Mouse (Mus musculus): ENCODE measurements around the gene Gm20696. TPM values are rescaled to one million over a fixed set of nuclear protein-coding genes. Genes with fewer than 3 reads are reported as not detected.

Gene Gm20696
- polyA plus RNA-seq, 1 experiment = 3.0 TPM

- TF ChIP-seq CTCF (IDR thresholded peaks at IDR 0.05; ENCODE audit: extremely low read depth, insufficient read depth, low read length) (no peak), POLR2A (IDR thresholded peaks at IDR 0.05; ENCODE audit: extremely low read depth, insufficient read depth, low read length) (no peak)
- Histone ChIP-seq H3K4me1 (ENCODE audit: control insufficient read depth, insufficient read depth, low read length) (peaks cover 12% of the 10 kb centered on the region), H3K27ac (ENCODE audit: insufficient read depth, low read length) (peak overlapping the region; percentile 42; the same call in 1 of the 2 replicates), H3K4me3 (ENCODE audit: insufficient read depth, low read length) (no peak overlapping the region)
Observed at GRCm38 (mm10) chr6:99439214-99439877, 227.3 kb downstream of the Gm20696 start.

- H3K4me3 ChIP-seq (ENCODE audit: insufficient read depth, low read length) = no peak overlapping the region
- H3K27ac ChIP-seq (ENCODE audit: insufficient read depth, low read length) = no peak overlapping the region
- H3K4me1 ChIP-seq (ENCODE audit: control insufficient read depth, insufficient read depth, low read length) = peaks cover 6% of the 10 kb centered on the region
- TF ChIP-seq POLR2A (IDR thresholded peaks at IDR 0.05; ENCODE audit: extremely low read depth, insufficient read depth, low read length) (no peak), CTCF (IDR thresholded peaks at IDR 0.05; ENCODE audit: extremely low read depth, insufficient read depth, low read length) (no peak)
Observed at GRCm38 (mm10) chr6:99436371-99436770, 230.2 kb downstream of the Gm20696 start.

GRCm38 (mm10) chr6:99435140-99435539 lies 231.5 kb downstream of the Gm20696 start:
- no peak overlapping the region for H3K4me3 ChIP-seq (ENCODE audit: insufficient read depth, low read length)
- peaks cover 2% of the 10 kb centered on the region for H3K4me1 ChIP-seq (ENCODE audit: control insufficient read depth, insufficient read depth, low read length)
- no peak for TF ChIP-seq POLR2A (IDR thresholded peaks at IDR 0.05; ENCODE audit: extremely low read depth, insufficient read depth, low read length)
- no peak for TF ChIP-seq CTCF (IDR thresholded peaks at IDR 0.05; ENCODE audit: extremely low read depth, insufficient read depth, low read length)
- no peak overlapping the region for H3K27ac ChIP-seq (ENCODE audit: insufficient read depth, low read length)

- no peak overlapping the region for H3K27ac ChIP-seq (ENCODE audit: insufficient read depth, low read length)
- H3K4me1 ChIP-seq (ENCODE audit: control insufficient read depth, insufficient read depth, low read length) = no peaks in the 10 kb centered on the region
- no peak for TF ChIP-seq CTCF (IDR thresholded peaks at IDR 0.05; ENCODE audit: extremely low read depth, insufficient read depth, low read length)
- TF ChIP-seq POLR2A (IDR thresholded peaks at IDR 0.05; ENCODE audit: extremely low read depth, insufficient read depth, low read length) = no peak
- H3K4me3 ChIP-seq (ENCODE audit: insufficient read depth, low read length) = no peak overlapping the region
Observed at GRCm38 (mm10) chr6:99433006-99433405, 233.6 kb downstream of the Gm20696 start.

- Histone ChIP-seq H3K4me3 (ENCODE audit: insufficient read depth, low read length) (no peak overlapping the region), H3K4me1 (ENCODE audit: control insufficient read depth, insufficient read depth, low read length) (no peaks in the 10 kb centered on the region), H3K27ac (ENCODE audit: insufficient read depth, low read length) (no peak overlapping the region)
- TF ChIP-seq POLR2A (IDR thresholded peaks at IDR 0.05; ENCODE audit: extremely low read depth, insufficient read depth, low read length) (no peak), CTCF (IDR thresholded peaks at IDR 0.05; ENCODE audit: extremely low read depth, insufficient read depth, low read length) (no peak)
Observed at GRCm38 (mm10) chr6:99431941-99432340, 234.7 kb downstream of the Gm20696 start.

- no peak overlapping the region for H3K27ac ChIP-seq (ENCODE audit: insufficient read depth, low read length)
- TF ChIP-seq POLR2A (IDR thresholded peaks at IDR 0.05; ENCODE audit: extremely low read depth, insufficient read depth, low read length) (no peak), CTCF (IDR thresholded peaks at IDR 0.05; ENCODE audit: extremely low read depth, insufficient read depth, low read length) (no peak)
- H3K4me1 ChIP-seq (ENCODE audit: control insufficient read depth, insufficient read depth, low read length) = no peaks in the 10 kb centered on the region
- H3K4me3 ChIP-seq (ENCODE audit: insufficient read depth, low read length) = no peak overlapping the region
Observed at GRCm38 (mm10) chr6:99430560-99430959, 236.0 kb downstream of the Gm20696 start.

- Histone ChIP-seq H3K4me3 (ENCODE audit: insufficient read depth, low read length) (no peak overlapping the region), H3K27ac (ENCODE audit: insufficient read depth, low read length) (no peak overlapping the region), H3K4me1 (ENCODE audit: control insufficient read depth, insufficient read depth, low read length) (peaks cover 3% of the 10 kb centered on the region; the same call in 1 of the 2 replicates)
- TF ChIP-seq CTCF (IDR thresholded peaks at IDR 0.05; ENCODE audit: extremely low read depth, insufficient read depth, low read length) (no peak), POLR2A (IDR thresholded peaks at IDR 0.05; ENCODE audit: extremely low read depth, insufficient read depth, low read length) (no peak)
Observed at GRCm38 (mm10) chr6:99429378-99430131, 237.0 kb downstream of the Gm20696 start.

- Histone ChIP-seq H3K4me1 (ENCODE audit: control insufficient read depth, insufficient read depth, low read length) (peaks cover 3% of the 10 kb centered on the region; the same call in 1 of the 2 replicates), H3K4me3 (ENCODE audit: insufficient read depth, low read length) (no peak overlapping the region), H3K27ac (ENCODE audit: insufficient read depth, low read length) (no peak overlapping the region)
- TF ChIP-seq POLR2A (IDR thresholded peaks at IDR 0.05; ENCODE audit: extremely low read depth, insufficient read depth, low read length) = no peak
- no peak for TF ChIP-seq CTCF (IDR thresholded peaks at IDR 0.05; ENCODE audit: extremely low read depth, insufficient read depth, low read length)
Observed at GRCm38 (mm10) chr6:99428961-99429360, 237.6 kb downstream of the Gm20696 start.

GRCm38 (mm10) chr6:99427301-99427700 lies 239.3 kb downstream of the Gm20696 start:
- H3K4me3 ChIP-seq (ENCODE audit: insufficient read depth, low read length) = no peak overlapping the region
- H3K27ac ChIP-seq (ENCODE audit: insufficient read depth, low read length) = no peak overlapping the region
- no peak for TF ChIP-seq POLR2A (IDR thresholded peaks at IDR 0.05; ENCODE audit: extremely low read depth, insufficient read depth, low read length)
- no peak for TF ChIP-seq CTCF (IDR thresholded peaks at IDR 0.05; ENCODE audit: extremely low read depth, insufficient read depth, low read length)
- H3K4me1 ChIP-seq (ENCODE audit: control insufficient read depth, insufficient read depth, low read length) = peaks cover 3% of the 10 kb centered on the region; the same call in 1 of the 2 replicates

- Histone ChIP-seq H3K4me3 (ENCODE audit: insufficient read depth, low read length) (no peak overlapping the region), H3K4me1 (ENCODE audit: control insufficient read depth, insufficient read depth, low read length) (peaks cover 9% of the 10 kb centered on the region), H3K27ac (ENCODE audit: insufficient read depth, low read length) (no peak overlapping the region)
- no peak for TF ChIP-seq CTCF (IDR thresholded peaks at IDR 0.05; ENCODE audit: extremely low read depth, insufficient read depth, low read length)
- no peak for TF ChIP-seq POLR2A (IDR thresholded peaks at IDR 0.05; ENCODE audit: extremely low read depth, insufficient read depth, low read length)
Observed at GRCm38 (mm10) chr6:99425044-99425443, 241.6 kb downstream of the Gm20696 start.
